Mouse (Mus musculus) MEL (cell line): ENCODE measurements around the gene Cyth3.

Experiments used
- CHD1 ChIP-seq: IDR thresholded peaks from 2 replicates; pipeline ENCODE4 v1.6.1; 2012; ENCODE audit warnings: low read depth, mild to moderate bottlenecking, inconsistent platforms, low read length, improper control_type of control experiment
- CHD2 ChIP-seq: IDR thresholded peaks from 2 replicates; pipeline ENCODE4 v1.6.1; 2011; ENCODE audit warnings: low read length, improper control_type of control experiment
- CTCF ChIP-seq, 3 experiments: IDR thresholded peaks in 2 of 3; conservative IDR thresholded peaks in 1 of 3; 2 replicates each; pipeline ENCODE4 v1.5.1; 2011 to 2012; ENCODE audit warnings: low read length in 3 of 3, low read depth in 2 of 3, mild to moderate bottlenecking in 2 of 3, improper control_type of control experiment in 1 of 3, inconsistent platforms in 1 of 3, mixed read lengths in 1 of 3, moderate library complexity in 1 of 3; ENCODE audit not compliant: control insufficient read depth in 1 of 3, insufficient read depth in 1 of 3, poor library complexity in 1 of 3, severe bottlenecking in 1 of 3
- MAFK ChIP-seq: IDR thresholded peaks from 2 replicates; pipeline ENCODE4 v1.6.1; 2011; ENCODE audit warnings: low read depth, mild to moderate bottlenecking, low read length, improper control_type of control experiment, borderline replicate concordance
- MXI1 ChIP-seq: IDR thresholded peaks from 2 replicates; pipeline ENCODE4 v1.6.1; 2011; ENCODE audit warnings: mild to moderate bottlenecking, low read depth, low read length, improper control_type of control experiment
- POLR2A ChIP-seq, 2 experiments: IDR thresholded peaks; 2 replicates each; pipeline ENCODE4 v1.6.1; 2011 to 2012; ENCODE audit warnings: low read length in 2 of 2, mild to moderate bottlenecking in 2 of 2, control low read depth in 1 of 2, improper control_type of control experiment in 1 of 2, low read depth in 1 of 2, moderate library complexity in 1 of 2; ENCODE audit not compliant: control insufficient read depth in 1 of 2, insufficient read depth in 1 of 2, poor library complexity in 1 of 2
- TBP ChIP-seq: IDR thresholded peaks from 2 replicates; pipeline ENCODE4 v1.8.0; 2011; ENCODE audit warnings: low read depth, low read length, improper control_type of control experiment
- TCF12 ChIP-seq: IDR thresholded peaks from 2 replicates; pipeline ENCODE4 v1.6.1; 2014; ENCODE audit warnings: low read depth, mild to moderate bottlenecking, inconsistent platforms, low read length, improper control_type of control experiment, moderate library complexity
- ZC3H11A ChIP-seq: IDR thresholded peaks from 2 replicates; pipeline ENCODE4 v1.6.1; 2012; ENCODE audit warnings: low read depth, mild to moderate bottlenecking, inconsistent platforms, low read length, improper control_type of control experiment
- ZKSCAN1 ChIP-seq: IDR thresholded peaks from 2 replicates; pipeline ENCODE4 v1.6.1; 2012; ENCODE audit warnings: low read depth, mild to moderate bottlenecking, inconsistent platforms, low read length, improper control_type of control experiment, moderate library complexity

DNA sequence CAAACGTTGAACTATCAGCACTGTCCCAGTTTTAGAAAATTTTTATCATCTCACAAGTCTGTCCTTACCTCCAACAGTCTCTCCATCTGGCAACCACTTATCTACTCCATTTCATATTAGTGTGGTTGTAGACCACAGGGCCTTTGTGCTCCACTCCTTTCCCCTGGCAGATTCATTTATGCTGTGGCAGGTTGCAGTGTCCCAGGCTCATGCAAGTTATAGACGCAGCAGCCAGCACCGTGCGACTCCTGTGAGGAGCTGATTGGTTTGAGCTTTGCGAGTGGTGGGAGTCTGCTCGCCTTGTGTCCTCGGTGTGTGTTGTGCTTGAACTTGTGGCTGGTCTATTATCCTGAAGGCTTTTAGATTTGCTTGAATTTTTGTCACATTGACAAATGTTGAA is 17.6 kb downstream of the Cyth3 start:
- TF ChIP-seq CTCF (IDR thresholded peaks at IDR 0.05 in 2 of 3, conservative IDR thresholded peaks at IDR 0.05 in 1 of 3; ENCODE audit: control insufficient read depth in 1 of 3, insufficient read depth in 1 of 3, low read depth in 2 of 3, low read length in 3 of 3, poor library complexity in 1 of 3, severe bottlenecking in 1 of 3) (no peak), POLR2A (IDR thresholded peaks at IDR 0.05; ENCODE audit: control insufficient read depth in 1 of 2, insufficient read depth in 1 of 2, low read depth in 1 of 2, low read length in 2 of 2, poor library complexity in 1 of 2) (peak in 1 of 2 experiments; percentile 64; a peak in 2 of 4 replicates), ZKSCAN1 (no peak), MAFK (no peak), CHD2 (no peak), CHD1 (no peak), ZC3H11A (no peak), TCF12 (peak; percentile 97), TBP (peak; percentile 82), MXI1 (peak; percentile 97)
